Mouse (Mus musculus): ENCODE results near the gene Mtfmt.

The Mtfmt gene

GRCm38 (mm10) chr9:65427511-65427910 is 8.1 kb upstream of the Mtfmt start:
- DNase-seq (ENCODE audit: low spot score), result no peak

DNA sequence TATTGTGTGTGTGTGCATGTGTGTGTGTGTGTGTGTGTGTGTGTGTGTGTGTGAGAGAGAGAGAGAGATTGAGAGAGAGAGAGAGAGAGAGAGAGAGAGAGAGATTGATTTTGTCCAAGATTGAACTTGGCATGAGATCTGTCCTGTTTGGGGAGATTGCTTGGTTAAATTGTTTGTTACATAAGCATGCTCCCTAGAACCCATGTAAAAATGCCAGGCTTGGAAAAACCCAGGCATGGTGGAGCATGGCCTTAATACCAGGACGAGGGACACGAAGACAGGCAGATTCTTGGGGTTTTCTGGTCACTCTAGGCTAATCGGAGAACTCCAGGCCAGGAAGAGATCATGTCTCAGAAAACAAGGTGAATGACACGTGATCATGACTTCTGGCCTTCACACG is 7.6 kb upstream of the Mtfmt start:
- DNase-seq (ENCODE audit: low spot score), result no peak

GRCm38 (mm10) chr9:65430401-65430800 is 5.2 kb upstream of the Mtfmt start:
- DNase-seq (ENCODE audit: low spot score), result no peak

GRCm38 (mm10) chr9:65430921-65431320 is 4.7 kb upstream of the Mtfmt start:
- DNase-seq (ENCODE audit: low spot score), result no peak

DNA sequence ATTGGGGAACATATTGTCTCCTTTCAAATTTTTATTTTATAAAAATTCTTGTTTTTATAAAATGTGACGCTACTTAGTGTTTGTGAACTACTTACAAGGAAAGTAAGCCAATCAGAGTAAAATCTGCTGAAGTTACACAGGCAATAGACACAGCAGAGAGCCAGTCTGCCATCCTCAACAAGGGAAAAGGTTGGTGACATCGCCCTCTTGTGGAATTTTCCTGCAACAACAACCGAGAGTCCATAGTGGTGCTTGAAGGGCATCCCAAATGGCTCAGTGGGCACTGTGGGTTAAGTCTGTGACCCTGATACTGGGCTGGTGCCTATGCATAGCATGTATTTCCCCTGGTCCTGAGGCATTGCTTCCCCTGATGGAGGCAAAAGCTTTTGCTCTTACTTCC is 3.3 kb upstream of the Mtfmt start:
- peak; percentile 51 for DNase-seq (ENCODE audit: low spot score)

- peak; percentile 48 for DNase-seq (ENCODE audit: low spot score)
Observed at GRCm38 (mm10) chr9:65434140-65434539, 1.4 kb upstream of the Mtfmt start.

DNA sequence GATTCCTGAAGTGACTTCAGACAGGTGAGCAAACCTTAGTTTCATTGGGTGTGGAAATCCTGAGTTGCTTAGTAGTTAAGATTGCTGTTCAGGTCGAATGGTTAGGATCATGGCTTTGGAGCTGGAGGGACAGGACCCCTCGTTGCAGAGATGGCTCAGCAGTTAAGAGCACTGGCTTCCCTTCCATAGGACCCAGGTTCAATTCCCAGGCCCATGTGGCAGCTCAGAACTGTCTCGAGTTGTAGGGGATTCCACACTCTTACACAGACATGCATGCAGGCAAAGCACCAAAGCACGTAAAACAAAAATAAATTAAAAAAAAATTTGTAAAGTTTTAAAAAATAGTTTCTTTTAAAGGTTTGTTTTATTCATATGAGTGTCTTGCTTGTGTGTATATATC is 371 bp upstream of the Mtfmt start:
- DNase-seq (ENCODE audit: low spot score), result no peak

GRCm38 (mm10) chr9:65444692-65445091 is 9.1 kb downstream of the Mtfmt start:
- DNase-seq (ENCODE audit: low spot score), result no peak

- no peak for DNase-seq (ENCODE audit: low spot score)
Observed at GRCm38 (mm10) chr9:65447951-65448350, 12.4 kb downstream of the Mtfmt start.

DNA sequence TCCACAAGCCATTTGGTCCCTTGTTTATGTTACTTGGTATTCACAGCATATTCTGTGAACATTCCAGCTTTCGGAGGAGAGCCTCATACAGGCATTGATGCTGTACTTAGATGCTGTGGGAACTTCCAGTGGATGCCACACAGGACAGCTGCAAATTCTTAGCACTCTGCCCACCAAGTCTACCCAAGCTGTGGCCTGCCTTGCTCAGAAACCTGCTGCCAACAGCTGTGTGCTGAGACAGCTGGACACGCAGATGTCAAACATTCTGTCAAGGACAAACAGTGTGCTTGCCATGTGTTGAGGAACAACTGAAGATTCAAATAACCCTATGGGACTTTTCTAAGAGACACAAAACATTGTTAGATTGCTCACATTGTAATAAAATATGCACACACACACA is 23.4 kb downstream of the Mtfmt start:
- DNase-seq (ENCODE audit: low spot score), result no peak

GRCm38 (mm10) chr9:65460198-65460597 is 24.6 kb downstream of the Mtfmt start:
- DNase-seq (ENCODE audit: low spot score), result no peak

- DNase-seq (ENCODE audit: low spot score), result peak; percentile 86
Observed at GRCm38 (mm10) chr9:65460732-65461442, 25.3 kb downstream of the Mtfmt start, which contains the start of gene Spg21. TSS of gene Spg21 (plus strand) at chr9:65460947.

DNA sequence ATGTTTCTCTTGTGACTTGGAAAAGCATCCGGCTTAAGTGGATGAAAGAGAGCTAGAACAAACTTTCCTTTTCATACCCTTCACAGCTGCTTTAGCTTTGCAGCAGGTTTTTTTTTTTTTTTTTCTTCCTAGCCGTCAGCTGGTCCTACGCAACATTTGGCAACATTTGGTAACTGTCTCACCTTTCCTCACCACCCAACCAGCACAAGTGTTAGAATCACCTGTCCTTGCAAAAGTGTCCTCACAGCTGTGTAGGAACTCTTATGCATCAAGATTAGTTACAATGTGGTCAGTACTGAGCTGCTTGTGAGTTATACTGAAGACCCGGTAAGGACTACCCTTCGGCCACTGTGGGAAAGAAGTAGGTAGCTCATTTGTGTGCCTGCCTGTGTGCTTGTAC is 27.0 kb downstream of the Mtfmt start:
- DNase-seq (ENCODE audit: low spot score), result no peak

DNA sequence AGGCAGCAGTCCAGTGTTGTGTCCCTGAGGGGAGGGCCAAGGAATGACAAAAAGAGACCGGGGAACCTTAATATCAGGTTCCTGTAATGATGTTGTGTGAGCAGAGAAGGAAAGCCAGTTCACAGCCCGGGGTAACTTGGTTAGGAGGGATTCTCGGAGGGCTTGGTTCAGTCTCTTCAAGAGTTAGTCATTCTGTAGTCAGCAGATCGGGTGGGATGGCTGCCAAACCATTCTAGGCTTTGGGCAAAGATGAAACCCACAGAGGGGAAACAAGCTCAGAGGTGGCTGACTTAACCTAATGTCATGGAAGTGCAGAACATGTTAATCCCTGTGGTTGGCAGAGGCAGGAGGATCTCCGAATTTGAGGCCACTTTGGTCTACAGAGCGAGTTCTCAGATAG is 28.6 kb downstream of the Mtfmt start:
- no peak for DNase-seq (ENCODE audit: low spot score)

DNA sequence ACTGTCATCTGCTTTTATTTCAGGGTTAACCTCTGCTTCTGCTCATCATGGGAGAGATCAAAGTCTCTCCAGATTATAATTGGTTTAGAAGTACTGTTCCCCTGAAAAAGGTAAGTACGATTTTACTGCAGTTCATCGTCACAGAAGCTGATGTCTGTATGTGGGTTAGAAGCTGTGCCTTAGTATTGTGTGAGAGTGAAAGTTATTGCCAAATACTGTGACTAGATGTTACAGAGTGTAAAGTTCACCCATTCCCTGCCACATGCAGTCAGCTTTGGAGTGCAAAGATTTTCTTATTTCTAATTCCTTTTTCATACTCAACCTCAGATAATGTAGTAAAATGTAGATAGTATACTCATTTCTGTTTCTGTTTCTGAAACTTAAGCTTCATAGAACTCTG is 29.7 kb downstream of the Mtfmt start:
- no peak for DNase-seq (ENCODE audit: low spot score)

DNA sequence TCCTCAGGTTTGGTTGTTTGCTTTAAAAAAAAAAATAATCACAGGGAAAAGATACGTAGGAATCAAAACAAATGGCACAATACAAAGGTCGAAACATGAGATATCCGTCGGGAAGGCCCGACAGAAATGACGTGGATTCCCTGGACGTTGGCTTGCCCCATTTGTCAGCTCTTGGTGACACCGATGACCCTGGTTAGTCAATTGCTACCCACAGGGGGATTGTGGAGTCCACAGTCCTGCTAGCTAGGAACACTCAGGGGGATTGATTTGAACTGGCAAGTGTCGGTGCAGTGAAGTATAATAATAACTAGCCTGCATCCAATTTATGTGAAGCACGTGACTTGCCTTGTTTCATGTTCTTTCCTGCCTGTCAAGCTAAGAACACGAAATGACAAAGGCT is 32.1 kb downstream of the Mtfmt start:
- DNase-seq (ENCODE audit: low spot score), result no peak

DNA sequence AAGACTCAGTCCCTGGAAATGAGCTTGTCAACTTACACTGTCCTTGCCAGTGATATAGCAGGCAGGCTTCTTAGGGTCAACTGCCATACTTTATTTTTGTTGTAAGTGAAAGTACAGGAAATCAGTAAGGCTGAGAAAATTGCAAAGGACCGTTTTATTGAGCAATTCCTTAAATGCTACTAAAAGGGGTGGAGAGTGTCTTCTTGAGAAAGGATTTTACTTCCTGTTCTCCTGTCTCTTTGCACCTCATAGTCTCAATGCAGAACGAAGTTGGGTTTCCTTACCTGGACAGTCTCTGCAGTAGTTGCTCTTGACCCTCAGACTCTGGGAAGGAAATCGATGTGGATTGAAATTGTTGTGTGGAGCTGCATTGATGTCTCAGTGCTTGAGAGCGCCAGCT is 37.2 kb downstream of the Mtfmt start:
- DNase-seq (ENCODE audit: low spot score), result no peak

DNA sequence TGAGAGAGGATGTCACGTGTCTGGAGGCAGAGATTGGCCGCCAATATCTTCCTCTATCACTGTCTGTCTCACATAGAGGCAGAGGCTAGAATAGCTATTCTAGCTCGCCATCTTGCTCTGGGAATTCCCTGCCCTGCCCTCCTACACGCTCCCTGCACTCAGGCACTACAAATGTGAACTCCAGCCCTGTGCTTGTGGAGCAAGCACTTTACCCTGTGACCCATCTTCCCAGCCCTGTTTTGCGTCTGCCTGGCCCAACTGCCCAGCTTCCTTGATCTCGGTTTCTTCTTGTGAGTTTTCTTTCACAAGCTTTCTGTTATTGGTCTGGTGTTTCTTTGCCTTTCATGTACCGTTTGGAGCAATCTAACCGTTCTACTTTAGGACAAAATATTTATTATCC is 43.6 kb downstream of the Mtfmt start:
- DNase-seq (ENCODE audit: low spot score), result no peak

GRCm38 (mm10) chr9:65480071-65480470 is 44.5 kb downstream of the Mtfmt start:
- DNase-seq (ENCODE audit: low spot score), result no peak

GRCm38 (mm10) chr9:65491476-65491875 is 55.9 kb downstream of the Mtfmt start:
- no peak for DNase-seq (ENCODE audit: low spot score)

- no peak for DNase-seq (ENCODE audit: low spot score)
Observed at GRCm38 (mm10) chr9:65492351-65492750, 56.8 kb downstream of the Mtfmt start.

GRCm38 (mm10) chr9:65492851-65493250 is 57.3 kb downstream of the Mtfmt start:
- no peak for DNase-seq (ENCODE audit: low spot score)

GRCm38 (mm10) chr9:65502146-65502545 is 66.6 kb downstream of the Mtfmt start:
- DNase-seq (ENCODE audit: low spot score), result no peak

Measured in spleen, adult 12 weeks (tissue).